Mouse (Mus musculus) mammary gland, adult 2 months (tissue): Measurements from ENCODE around the gene Borcs7. TPM values are rescaled to one million over a fixed set of nuclear protein-coding genes. Genes with fewer than 3 reads are reported as not detected.

ENCODE experiments used
- polyA plus RNA-seq: library from polyadenylated mRNA; depleted of rRNA; stranded (reverse); fragments of >200 nt; gene quantifications from 2 replicates; pipeline ENCODE4 v1.2.3, GENCODE M21; 2012; ENCODE audit warnings: low replicate concordance; rRNA removed

Gene Borcs7
- 3.7 and 7.8 TPM in 2 replicates for polyA plus RNA-seq

DNA sequence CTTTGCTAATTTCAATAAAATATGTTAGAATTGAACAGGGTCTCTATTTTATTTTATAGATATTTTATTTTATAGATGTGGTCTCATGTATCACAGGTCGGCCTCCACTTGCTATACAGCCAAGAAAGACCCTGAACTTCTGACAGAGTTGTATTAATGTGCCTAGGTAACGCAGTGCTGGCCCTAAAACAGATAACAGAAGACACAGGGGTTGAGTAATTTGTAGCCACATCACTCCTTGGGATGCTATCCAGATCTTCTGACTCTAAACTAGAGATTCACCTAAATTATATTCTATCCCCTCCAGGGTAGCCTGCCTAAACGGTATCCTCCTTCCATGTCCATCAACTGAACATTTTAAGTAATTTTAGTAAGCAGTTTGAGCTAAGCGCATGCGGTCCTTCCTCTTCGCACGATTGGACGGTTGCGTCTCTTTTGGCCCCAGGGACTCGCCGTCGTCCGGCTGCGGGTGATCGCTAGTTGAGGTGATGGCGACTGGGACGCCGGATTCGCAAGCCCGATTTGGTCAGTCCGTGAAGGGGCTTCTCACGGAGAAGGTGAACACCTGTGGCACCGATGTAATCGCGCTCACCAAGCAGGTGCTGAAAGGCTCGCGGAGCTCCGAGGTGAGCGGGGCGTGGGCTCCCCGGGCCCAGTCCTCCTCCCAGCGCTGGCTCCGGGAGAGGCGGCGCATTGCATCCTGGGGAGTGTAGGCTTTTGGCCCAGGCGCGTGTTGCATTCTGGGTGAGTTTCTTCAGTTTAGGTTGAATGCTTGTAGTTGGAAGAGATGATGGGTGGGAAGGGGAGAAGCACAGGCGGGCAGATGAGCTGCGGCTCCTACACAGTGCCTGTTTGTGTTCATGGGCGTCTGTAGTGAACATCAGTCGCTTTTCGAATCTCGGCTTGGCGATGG lies at the start of gene Borcs7:
Gene Borcs7, plus strand, starts transcription at position 447 of the 913 bp plus-strand sequence.

DNA sequence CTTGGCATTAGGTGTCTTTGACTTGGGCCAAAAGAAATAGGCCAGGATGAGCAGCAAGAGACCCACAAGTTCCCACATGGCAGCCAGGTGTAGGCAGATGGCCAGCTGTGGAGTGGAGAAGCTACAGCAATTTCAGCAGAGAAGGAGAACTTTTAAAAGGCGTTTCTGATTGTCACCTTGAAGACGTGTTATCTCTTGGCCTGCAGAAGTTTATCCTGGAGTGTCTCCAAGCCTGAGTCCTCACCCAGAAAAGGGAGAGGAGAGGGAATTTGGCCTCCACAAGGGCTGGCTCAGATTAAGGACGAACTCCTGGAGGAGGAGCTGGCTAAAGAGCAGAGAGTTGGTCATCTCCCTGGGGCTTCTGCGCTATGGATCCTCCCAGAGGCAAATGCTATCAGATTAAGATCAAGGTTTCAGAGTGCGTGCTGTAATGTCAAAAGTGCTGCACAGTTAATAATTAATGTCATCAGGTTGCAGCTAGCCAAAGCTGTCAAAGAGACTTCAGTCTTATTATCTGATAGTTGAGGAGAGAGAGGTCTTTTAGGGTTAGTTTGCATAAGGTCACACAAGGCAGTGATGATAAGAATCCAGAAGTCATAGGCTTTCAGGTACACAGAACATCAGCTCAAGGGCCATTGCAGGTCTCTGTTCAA lies 16.8 kb upstream of the Borcs7 start, which contains the start of gene Cyp17a1:
Gene Cyp17a1, minus strand, starts transcription at position 407 of the 653 bp plus-strand sequence.

DNA sequence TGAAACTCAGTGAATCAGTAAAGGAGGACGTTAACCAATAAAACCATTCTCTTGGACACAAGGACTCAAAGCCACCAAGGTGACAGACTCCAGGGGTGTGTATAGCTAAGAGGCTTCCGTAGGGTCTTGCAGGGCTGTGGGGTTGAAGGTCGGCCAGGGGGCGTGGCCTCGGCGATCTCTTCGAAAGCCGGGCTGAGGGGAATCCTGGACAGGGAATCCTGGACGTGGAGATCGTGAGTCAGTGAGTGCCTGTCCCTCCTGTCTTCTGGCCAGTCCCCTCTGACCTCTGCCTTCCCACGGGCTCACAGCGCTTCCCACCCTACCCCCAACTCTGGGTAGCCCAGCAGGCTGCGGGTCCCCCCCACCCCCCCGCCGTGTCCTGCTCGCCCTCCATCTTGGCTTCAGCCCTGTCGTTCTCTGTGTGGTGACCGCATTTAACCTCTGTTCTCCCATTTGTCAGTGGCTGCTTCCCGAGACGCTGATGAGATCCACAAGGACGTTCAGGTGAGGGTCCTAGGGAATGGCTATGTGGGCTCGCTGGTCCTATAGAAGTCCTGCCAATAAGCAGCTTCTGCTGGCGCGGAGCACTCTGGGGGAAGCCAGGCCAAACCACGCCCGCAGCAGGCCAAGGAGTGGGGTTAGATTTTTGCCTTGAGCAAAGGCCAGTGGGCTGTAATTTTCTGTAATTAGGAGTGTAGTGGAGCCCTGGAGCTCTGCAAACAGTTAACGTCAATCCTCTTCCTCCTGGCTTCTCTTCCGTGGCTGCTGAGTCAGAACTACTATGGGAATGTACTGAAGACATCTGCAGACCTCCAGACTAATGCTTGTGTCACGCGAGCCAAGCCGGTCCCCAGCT lies 17.8 kb downstream of the Borcs7 start, which contains the start of gene As3mt:
Gene As3mt, plus strand, starts transcription at position 163 of the 856 bp plus-strand sequence.

Other genes with a start within 250 kb of the Borcs7 start
- 34.8 and 83.0 TPM in 2 replicates for gene Trim8, start 188.2 kb upstream of the Borcs7 start, polyA plus RNA-seq
- gene Arl3, start 116.7 kb upstream of the Borcs7 start, polyA plus RNA-seq, result 10.4 and 23.6 TPM in 2 replicates
- 3.3 and 5.6 TPM in 2 replicates for gene Sfxn2, start 116.5 kb upstream of the Borcs7 start, polyA plus RNA-seq
- gene Wbp1l, start 90.8 kb upstream of the Borcs7 start, polyA plus RNA-seq, result 54.5 and 65.0 TPM in 2 replicates
- 0.53 TPM in 1 of 2 replicates, not detected in the other for gene Cyp17a1, start 16.7 kb upstream of the Borcs7 start, polyA plus RNA-seq
- 3.6 and 9.7 TPM in 2 replicates for gene As3mt, start 17.6 kb downstream of the Borcs7 start, polyA plus RNA-seq
- gene Cnnm2, start 71.7 kb downstream of the Borcs7 start, polyA plus RNA-seq, result 24.5 and 37.9 TPM in 2 replicates